Comparison of ENCODE assay signal across 22 mouse cellular contexts in genomic region chr2:50010409-50010808, GRCm38 (mm10). TPM values are rescaled to one million over a fixed set of nuclear protein-coding genes. Genes with fewer than 3 reads are reported as not detected.
DNase-seq lines count a peak whose midpoint lies in the region; ATAC-seq lines count a peak whose summit lies in the region.
"Had no signal": no experiment of that assay in that cellular context is flagged by ENCODE, and none has a peak within 500 bp of the region (broad histone marks: within the 10 kb centered on the region; RNA-seq: fewer than 3 reads in every experiment).

No protein-coding gene starts in this region.

- ATAC-seq in embryonic facial prominence, embryonic 11.5 days (replicated peaks; ENCODE audit: insufficient number of reproducible peaks, low FRiP score, low TSS enrichment, low read depth), result no peak
- ATAC-seq in limb, embryonic 13.5 days (ENCODE audit: low FRiP score, low read depth), result peak; percentile 54; the same call in 1 of the 2 replicates
- no peak for ATAC-seq in kidney, embryonic 14.5 days (ENCODE audit: low FRiP score, low TSS enrichment)
- no peak for ATAC-seq in inflammation-experienced regulatory T-cells, adult 6 months
- ATAC-seq: CD4-positive, CD25-positive, alpha-beta regulatory T cell, adult 4 months; forebrain, embryonic 15.5 days; hindbrain, embryonic 16.5 days had no signal

- no peak overlapping the region for H3K27ac ChIP-seq in embryonic facial prominence, embryonic 11.5 days (replicated peaks; ENCODE audit: low read depth, low read length)
- no peak overlapping the region for H3K27ac ChIP-seq in embryonic facial prominence, embryonic 10.5 days (replicated peaks)
- H3K27ac ChIP-seq in limb, embryonic 13.5 days, result no peak overlapping the region; the same call in 1 of the 2 replicates
- H3K27ac ChIP-seq in kidney, embryonic 14.5 days (ENCODE audit: low read depth, low read length), result no peak overlapping the region
- H3K27ac ChIP-seq: embryonic facial prominence, embryonic 15.5 days; forebrain, embryonic 15.5 days; hindbrain, embryonic 12.5 days had no signal

- no peaks in the 10 kb centered on the region for H3K9me3 ChIP-seq in embryonic facial prominence, embryonic 11.5 days (replicated peaks; ENCODE audit: control insufficient read depth, low read length)
- H3K9me3 ChIP-seq in embryonic facial prominence, embryonic 10.5 days, result no peaks in the 10 kb centered on the region
- 0 out of 2 replicates have a peak, but pooled peaks cover 2% of the 10 kb centered on the region for H3K9me3 ChIP-seq in limb, embryonic 13.5 days
- no peaks in the 10 kb centered on the region for H3K9me3 ChIP-seq in kidney, embryonic 14.5 days (ENCODE audit: control insufficient read depth, low read length)
- H3K9me3 ChIP-seq: embryonic facial prominence, embryonic 15.5 days; forebrain, embryonic 15.5 days; hindbrain, embryonic 12.5 days had no signal

- DNase-seq in embryonic facial prominence, embryonic 11.5 days (ENCODE audit: low spot score), result peak; percentile 14
- no peak for DNase-seq in embryonic facial prominence, embryonic 10.5 days (ENCODE audit: low spot score)
- DNase-seq in forelimb bud, embryonic 11.5 days (ENCODE audit: low read depth, low spot score), result peak; percentile 40
- no peak for DNase-seq in frontal cortex, adult 2 months (ENCODE audit: extremely low spot score in 1 of 2, low spot score in 1 of 2)
- DNase-seq: adrenal gland, postnatal 10 days; B cell, adult 2 months; cerebellum, adult 11-12 months; cerebellum, adult 9-10 months; cerebellum, postnatal 25 days; gastrocnemius, postnatal 14 days; heart, postnatal 10 days; heart, postnatal 4 days had no signal

- no peaks in the 10 kb centered on the region for H3K4me1 ChIP-seq in embryonic facial prominence, embryonic 11.5 days (ENCODE audit: control insufficient read depth, insufficient read depth, low read length)
- H3K4me1 ChIP-seq in embryonic facial prominence, embryonic 10.5 days, result peaks cover 7% of the 10 kb centered on the region
- H3K4me1 ChIP-seq in limb, embryonic 13.5 days, result peaks cover 16% of the 10 kb centered on the region
- 0 out of 2 replicates have a peak, but pooled peaks cover 3% of the 10 kb centered on the region for H3K4me1 ChIP-seq in kidney, embryonic 14.5 days (ENCODE audit: control insufficient read depth, insufficient read depth, low read length)
- H3K4me1 ChIP-seq: embryonic facial prominence, embryonic 15.5 days; forebrain, embryonic 15.5 days; hindbrain, embryonic 12.5 days had no signal

- H3K4me3 ChIP-seq in embryonic facial prominence, embryonic 11.5 days (ENCODE audit: low read depth, low read length), result no peak overlapping the region
- no peak overlapping the region for H3K4me3 ChIP-seq in embryonic facial prominence, embryonic 10.5 days
- H3K4me3 ChIP-seq in limb, embryonic 13.5 days, result no peak overlapping the region
- H3K4me3 ChIP-seq in kidney, embryonic 14.5 days (ENCODE audit: low read length), result no peak overlapping the region
- H3K4me3 ChIP-seq: embryonic facial prominence, embryonic 15.5 days; erythroblast, embryonic 14.5 days; forebrain, embryonic 15.5 days; hindbrain, embryonic 12.5 days had no signal

- H3K36me3 ChIP-seq in embryonic facial prominence, embryonic 11.5 days (replicated peaks; ENCODE audit: control insufficient read depth, insufficient read depth, low read depth, low read length), result no peaks in the 10 kb centered on the region
- H3K36me3 ChIP-seq in embryonic facial prominence, embryonic 10.5 days (replicated peaks), result no peaks in the 10 kb centered on the region
- no peaks in the 10 kb centered on the region for H3K36me3 ChIP-seq in limb, embryonic 13.5 days
- H3K36me3 ChIP-seq in kidney, embryonic 14.5 days (ENCODE audit: control insufficient read depth, insufficient read depth, low read length), result no peaks in the 10 kb centered on the region
- H3K36me3 ChIP-seq: embryonic facial prominence, embryonic 15.5 days; forebrain, embryonic 15.5 days; G1E; hindbrain, embryonic 12.5 days had no signal

- WGBS in embryonic facial prominence, embryonic 11.5 days, result 38% methylated on average over 1 of the region's 1 CpGs
- 65% methylated on average over 1 of the region's 1 CpGs for WGBS in embryonic facial prominence, embryonic 10.5 days
- 7% methylated on average over 1 of the region's 1 CpGs for WGBS in limb, embryonic 13.5 days
- WGBS in kidney, embryonic 14.5 days, result 32% methylated on average over 1 of the region's 1 CpGs

- H3K27me3 ChIP-seq in embryonic facial prominence, embryonic 11.5 days (ENCODE audit: control insufficient read depth, insufficient read depth, low read length), result no peaks in the 10 kb centered on the region
- H3K27me3 ChIP-seq in embryonic facial prominence, embryonic 10.5 days (replicated peaks; ENCODE audit: low read depth, poor library complexity, severe bottlenecking), result no peaks in the 10 kb centered on the region
- H3K27me3 ChIP-seq in limb, embryonic 13.5 days, result no peaks in the 10 kb centered on the region
- peaks cover 6% of the 10 kb centered on the region; the same call in 1 of the 2 replicates for H3K27me3 ChIP-seq in kidney, embryonic 14.5 days (ENCODE audit: control insufficient read depth, insufficient read depth, low read length)
- H3K27me3 ChIP-seq: embryonic facial prominence, embryonic 15.5 days; forebrain, embryonic 15.5 days; hindbrain, embryonic 12.5 days had no signal

- H3K9ac ChIP-seq in embryonic facial prominence, embryonic 11.5 days (replicated peaks; ENCODE audit: low read length), result no peak overlapping the region
- H3K9ac ChIP-seq in limb, embryonic 13.5 days, result no peak overlapping the region
- no peak overlapping the region for H3K9ac ChIP-seq in kidney, embryonic 14.5 days (ENCODE audit: low read depth, low read length)
- H3K9ac ChIP-seq: embryonic facial prominence, embryonic 15.5 days; forebrain, embryonic 15.5 days; hindbrain, embryonic 12.5 days had no signal

- no peak overlapping the region for H3K4me2 ChIP-seq in embryonic facial prominence, embryonic 11.5 days (ENCODE audit: low read depth, low read length)
- H3K4me2 ChIP-seq in limb, embryonic 13.5 days (replicated peaks), result no peak overlapping the region
- H3K4me2 ChIP-seq in kidney, embryonic 14.5 days (replicated peaks; ENCODE audit: low read depth, low read length), result no peak overlapping the region
- H3K4me2 ChIP-seq: embryonic facial prominence, embryonic 15.5 days; forebrain, embryonic 15.5 days; hindbrain, embryonic 12.5 days had no signal

RNA-seq across cellular contexts. Expression of gene Lypd6, which starts 55.8 kb away (rescaled TPM):
- polyA plus RNA-seq in embryonic facial prominence, embryonic 11.5 days (2014; fragmentation: Nextera tagmentation; extraction: Ambion mirVana), result 12.0 and 13.9 TPM in 2 replicates
- 7.0 and 8.7 TPM in 2 replicates for polyA plus RNA-seq in embryonic facial prominence, embryonic 10.5 days (2016; fragmentation: Nextera tagmentation; extraction: Ambion mirVana)
- polyA plus RNA-seq in limb, embryonic 13.5 days (2015; fragmentation: Nextera tagmentation; extraction: Ambion mirVana), result 11.0 and 12.2 TPM in 2 replicates
- 8.4 and 12.7 TPM in 2 replicates for polyA plus RNA-seq in kidney, embryonic 14.5 days (2014; fragmentation: Nextera tagmentation; extraction: Ambion mirVana)
- polyA plus RNA-seq in inflammation-experienced regulatory T-cells, adult 6 months (2017; shearing (Covaris generic)), result not detected
- polyA plus RNA-seq in frontal cortex, adult 2 months (2012; rRNA removed), result 14.7 and 14.9 TPM in 2 replicates
- polyA plus RNA-seq: CD4-positive, CD25-positive, alpha-beta regulatory T cell, adult 4 months; erythroblast, embryonic 14.5 days; G1E had no signal

Comparison
In these comparisons a context has a peak if more than half of its experiments do, and no peak if none do; other contexts are left out.
1. DNase-seq: peak in embryonic facial prominence, embryonic 11.5 days (single experiment) and forelimb bud, embryonic 11.5 days (single experiment); none in embryonic facial prominence, embryonic 10.5 days (single experiment) and frontal cortex, adult 2 months (0 of 2).